Mouse (Mus musculus) spleen, adult 18-20 months (tissue): ENCODE data around the gene Fat2.

Experiments
- DNase-seq, 2 experiments: peaks; one replicate each; pipeline ENCODE4 v3.0.0; 2022; ENCODE audit warnings: mixed read lengths in 2 of 2

Gene Fat2

GRCm38 (mm10) chr11:55236815-55237214, 99.5 kb downstream of the Fat2 start:
- DNase-seq = no peak

DNA sequence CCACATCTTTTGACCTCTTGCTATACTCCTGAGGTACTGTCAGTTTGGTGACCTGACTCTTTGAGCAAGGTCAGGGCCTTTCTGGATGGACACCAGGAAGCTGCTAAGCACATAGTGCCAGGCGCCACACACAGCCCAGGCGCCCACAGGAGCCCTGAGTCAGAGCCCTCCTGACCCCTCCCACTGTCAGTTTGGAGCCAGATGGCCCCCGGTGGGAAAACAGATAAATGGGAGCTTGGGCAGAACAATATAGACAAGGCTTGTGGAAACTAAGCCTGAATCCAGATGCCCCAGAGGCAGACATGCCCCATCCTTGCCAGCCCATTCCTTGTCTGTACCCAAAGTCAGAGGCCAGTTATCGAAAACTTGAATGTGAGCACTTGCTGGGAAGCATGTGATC, 101.6 kb downstream of the Fat2 start:
- DNase-seq = no peak

GRCm38 (mm10) chr11:55234288-55234687, 102.1 kb downstream of the Fat2 start:
- DNase-seq = no peak

DNA sequence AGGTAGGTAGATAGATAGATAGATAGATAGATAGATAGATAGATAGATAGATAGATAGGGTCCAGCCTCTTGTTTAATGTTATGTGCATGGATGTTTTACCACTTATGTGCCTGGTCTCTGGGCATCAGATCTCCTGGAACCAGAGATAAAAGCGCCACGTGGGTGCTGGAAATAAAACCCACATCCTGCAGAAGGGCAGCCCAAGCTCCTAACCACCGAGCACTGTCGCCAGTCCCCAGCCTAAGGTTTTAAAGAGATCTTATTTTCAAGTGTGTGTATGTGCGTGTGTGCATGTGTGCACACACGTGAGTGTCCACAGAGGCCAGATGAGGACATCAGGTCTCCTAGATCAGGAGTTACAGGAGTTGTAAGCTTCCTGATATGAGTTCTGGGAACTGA, 105.3 kb downstream of the Fat2 start:
- no peak for DNase-seq

DNA sequence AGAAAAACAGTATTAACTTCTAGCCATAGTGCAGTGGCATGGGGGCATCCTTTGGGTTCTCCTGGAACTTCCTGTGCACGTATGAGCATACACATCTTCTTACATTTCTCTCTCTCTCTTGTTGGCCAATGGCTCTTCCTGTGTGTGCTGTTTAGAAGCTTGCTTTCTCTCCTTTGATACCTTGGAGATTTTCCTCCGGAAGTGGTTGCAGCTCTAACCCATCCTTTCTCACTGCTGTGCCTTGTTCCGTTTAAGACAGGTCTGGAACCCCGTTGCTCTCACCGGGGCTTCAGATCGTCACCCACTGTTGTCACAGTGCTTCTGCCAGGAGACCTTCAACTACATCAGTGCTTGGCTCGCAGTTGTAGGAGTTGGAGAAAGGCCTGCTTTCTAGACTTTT, 115.1 kb downstream of the Fat2 start:
- no peak for DNase-seq

- DNase-seq = no peak
Measured at GRCm38 (mm10) chr11:55218473-55218872, 117.9 kb downstream of the Fat2 start.

DNA sequence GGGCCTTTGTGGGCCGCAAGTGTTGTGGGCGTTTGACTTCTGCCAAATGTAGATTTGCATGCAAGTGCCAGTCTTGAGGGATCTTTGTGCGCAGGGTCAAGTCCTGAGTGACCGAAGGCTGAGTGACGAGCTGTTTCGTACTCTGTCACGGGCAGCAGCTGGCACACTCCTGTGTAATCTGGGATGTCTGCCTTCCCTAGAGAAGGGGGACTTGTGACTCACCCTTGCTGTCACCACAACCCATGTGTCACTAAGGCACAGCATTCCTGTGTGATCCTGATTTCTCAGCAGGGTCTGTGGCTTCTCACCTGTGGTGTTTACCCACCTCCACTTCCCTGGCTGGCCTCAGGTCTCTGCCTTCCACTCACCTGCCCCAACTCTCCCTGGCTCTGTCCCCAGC, 118.5 kb downstream of the Fat2 start:
- no peak for DNase-seq

- DNase-seq = no peak
Measured at GRCm38 (mm10) chr11:55217418-55217817, 118.9 kb downstream of the Fat2 start.

GRCm38 (mm10) chr11:55216830-55217229, 119.5 kb downstream of the Fat2 start:
- no peak for DNase-seq

DNA sequence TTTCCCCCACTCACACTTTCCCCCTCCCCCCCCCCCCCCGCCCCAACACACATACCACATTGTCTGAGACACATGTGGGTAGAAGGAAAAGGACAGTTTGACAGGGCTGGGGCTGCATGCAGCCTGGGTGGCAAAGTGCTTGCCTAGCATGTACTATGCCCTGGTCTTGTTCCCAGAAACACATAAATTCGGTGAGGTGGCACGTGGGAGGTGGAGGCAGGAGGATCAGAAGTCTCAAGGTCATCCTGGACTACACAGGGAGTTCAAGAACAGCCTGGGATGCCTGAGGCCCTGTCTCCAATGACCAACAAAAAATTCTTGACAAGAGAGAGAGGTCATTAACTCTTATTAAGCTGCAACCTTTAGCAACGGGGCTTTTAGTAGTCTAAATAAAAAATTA, 120.3 kb downstream of the Fat2 start:
- DNase-seq = no peak

DNA sequence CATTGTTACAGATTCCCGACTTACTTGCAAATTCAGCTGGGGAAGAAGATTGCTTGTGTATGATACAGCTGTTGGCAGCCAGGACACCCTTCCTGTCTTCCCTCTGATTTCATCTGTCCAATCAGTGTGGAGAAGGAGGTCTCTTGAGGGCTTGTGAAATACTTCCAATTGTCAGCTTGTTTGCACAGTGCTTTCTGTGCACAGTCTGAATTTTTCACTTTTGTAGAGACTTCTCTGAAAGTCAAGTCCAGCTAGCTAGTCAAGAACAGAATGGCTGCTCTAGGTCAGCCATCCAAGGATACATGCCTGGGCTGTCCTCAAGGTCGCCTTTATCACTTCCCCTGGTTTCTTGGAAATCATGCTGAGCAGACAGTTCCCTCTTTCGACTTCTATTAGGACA, 121.4 kb downstream of the Fat2 start:
- no peak for DNase-seq

GRCm38 (mm10) chr11:55214161-55214560, 122.2 kb downstream of the Fat2 start:
- no peak for DNase-seq

GRCm38 (mm10) chr11:55213518-55213917, 122.8 kb downstream of the Fat2 start:
- DNase-seq = no peak

DNA sequence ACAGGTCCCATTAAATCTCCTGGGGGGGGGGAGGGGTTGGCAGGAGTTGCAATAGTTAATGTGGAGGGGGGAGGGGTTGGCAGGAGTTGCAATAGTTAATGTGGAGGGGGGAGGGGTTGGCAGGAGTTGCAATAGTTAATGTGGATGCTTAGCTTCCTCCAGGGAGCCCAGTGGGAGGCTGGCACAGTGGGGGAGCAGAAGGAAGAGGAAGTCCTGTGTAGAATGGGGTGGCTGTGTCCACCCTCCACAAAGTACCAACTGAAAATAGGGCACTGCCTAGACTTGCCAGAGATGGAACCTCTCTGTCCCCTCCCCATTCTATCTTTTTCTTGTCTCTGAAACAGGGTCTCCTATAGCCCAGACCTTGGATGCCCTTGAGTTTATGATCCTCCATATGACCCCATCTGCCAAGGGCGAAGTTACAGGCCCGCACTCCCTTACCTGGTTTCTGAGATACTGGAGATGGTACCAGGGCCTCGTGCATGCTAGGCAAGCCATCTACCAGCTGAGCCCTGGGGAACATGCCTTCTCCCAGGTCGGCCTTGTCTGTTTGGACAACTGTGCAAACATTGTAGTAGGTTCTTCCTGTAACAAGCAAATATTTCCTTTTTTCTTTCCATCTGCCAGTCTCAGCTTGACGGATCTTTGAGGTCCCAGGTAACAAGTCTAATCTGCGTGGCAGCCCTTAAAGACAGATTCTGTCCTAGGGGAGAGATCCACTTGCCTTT, 126.6 kb downstream of the Fat2 start:
- no peak for DNase-seq

- DNase-seq = no peak
Measured at GRCm38 (mm10) chr11:55209032-55209431, 127.3 kb downstream of the Fat2 start.

GRCm38 (mm10) chr11:55208001-55208690, 128.2 kb downstream of the Fat2 start:
- no peak for DNase-seq

GRCm38 (mm10) chr11:55204602-55205001, 131.8 kb downstream of the Fat2 start:
- DNase-seq = peak in 1 of 2 experiments; percentile 46

DNA sequence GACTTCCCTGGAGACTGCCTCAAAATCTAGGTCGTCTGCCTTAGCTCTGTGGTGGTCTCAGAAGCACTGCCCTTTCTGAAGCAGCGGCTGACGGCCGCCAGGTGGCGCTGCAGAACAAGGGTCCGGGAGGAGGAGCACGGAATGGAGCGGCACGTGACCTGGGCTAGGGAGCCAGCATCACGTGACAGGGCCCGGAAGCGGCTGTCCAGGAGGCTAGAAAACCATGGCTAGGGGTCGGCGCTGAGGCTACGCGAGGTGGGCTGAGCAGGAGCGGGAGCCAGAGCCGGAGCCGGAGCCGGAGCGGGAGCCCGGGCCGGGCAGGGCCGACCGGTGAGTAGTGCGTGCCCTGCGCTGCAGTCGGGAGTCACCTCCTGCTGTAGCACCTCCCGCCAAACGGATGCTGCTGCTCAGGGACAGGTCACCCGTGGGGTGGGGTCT, 132.2 kb downstream of the Fat2 start, which contains the start of gene Slc36a1:
Gene Slc36a1, plus strand, starts transcription at position 192 of the 438 bp plus-strand sequence.
- DNase-seq = peak; percentile 90 to 98
